Mouse (Mus musculus): Measurements from ENCODE around the gene Znrd1. TPM values are rescaled to one million over a fixed set of nuclear protein-coding genes. Genes with fewer than 3 reads are reported as not detected.
"Not testable (repeated sequence)": the region's sequence is repeated elsewhere in the genome, so short reads cannot be mapped to it uniquely, and the experiment has no call there.

Gene Znrd1
- polyA plus RNA-seq, 1 experiment from 2014 or later: 39.2 TPM

GRCm38 (mm10) chr17:36990630-36991029, 32.3 kb upstream of the Znrd1 start:
- H3K27me3 ChIP-seq (replicated peaks): peaks cover 43% of the 10 kb centered on the region
- WGBS: 90% methylated on average over 6 of the region's 6 CpGs
- not testable (repeated sequence) for H3K9me3 ChIP-seq; H3K4me3 ChIP-seq; H3K27ac ChIP-seq (replicated peaks); H3K36me3 ChIP-seq; H3K9ac ChIP-seq; H3K4me1 ChIP-seq; ATAC-seq (ENCODE audit: extremely low read depth, insufficient number of reproducible peaks, low FRiP score, low TSS enrichment); H3K4me2 ChIP-seq

GRCm38 (mm10) chr17:36989437-36989836, 31.1 kb upstream of the Znrd1 start, which contains the start of gene H2-M5:
H2-M5 (minus strand) TSS chr17:36989537.
- Histone ChIP-seq H3K4me2 (peak within 1 kb of the TSS; percentile 65), H3K36me3 (no peaks in the 10 kb centered on the region), H3K4me3 (peak within 1 kb of the TSS; percentile 41), H3K4me1 (peaks cover 6% of the 10 kb centered on the region; the same call in 1 of the 2 replicates), H3K27ac (replicated peaks) (no peak within 1 kb of the TSS), H3K9ac (peak within 1 kb of the TSS; percentile 4; the same call in 1 of the 2 replicates), H3K9me3 (no peaks in the 10 kb centered on the region), H3K27me3 (replicated peaks) (peaks cover 43% of the 10 kb centered on the region)
- WGBS: 25% methylated on average over 5 of the region's 5 CpGs
- ATAC-seq (ENCODE audit: extremely low read depth, insufficient number of reproducible peaks, low FRiP score, low TSS enrichment): no peak

- 5% methylated on average over 24 of the region's 24 CpGs for WGBS
- Histone ChIP-seq H3K4me3 (peak overlapping the region; percentile 41), H3K36me3 (no peaks in the 10 kb centered on the region), H3K27me3 (replicated peaks) (peaks cover 43% of the 10 kb centered on the region), H3K9ac (peak overlapping the region; percentile 4; the same call in 1 of the 2 replicates), H3K4me1 (peaks cover 6% of the 10 kb centered on the region; the same call in 1 of the 2 replicates), H3K9me3 (no peaks in the 10 kb centered on the region), H3K4me2 (peak overlapping the region; percentile 65), H3K27ac (replicated peaks) (no peak overlapping the region)
- ATAC-seq (ENCODE audit: extremely low read depth, insufficient number of reproducible peaks, low FRiP score, low TSS enrichment): no peak
Measured at GRCm38 (mm10) chr17:36988475-36988874, 30.1 kb upstream of the Znrd1 start.

- Histone ChIP-seq H3K4me2 (no peak overlapping the region), H3K4me1 (peaks cover 16% of the 10 kb centered on the region), H3K27ac (replicated peaks) (no peak overlapping the region), H3K9ac (no peak overlapping the region), H3K36me3 (no peaks in the 10 kb centered on the region), H3K9me3 (no peaks in the 10 kb centered on the region), H3K4me3 (no peak overlapping the region), H3K27me3 (replicated peaks) (peaks cover 26% of the 10 kb centered on the region)
- ATAC-seq (ENCODE audit: extremely low read depth, insufficient number of reproducible peaks, low FRiP score, low TSS enrichment): no peak
- WGBS: 37% methylated on average over 5 of the region's 5 CpGs
Measured at GRCm38 (mm10) chr17:36982253-36983155, 24.1 kb upstream of the Znrd1 start.

- H3K4me1 ChIP-seq: peaks cover 16% of the 10 kb centered on the region
- H3K27ac ChIP-seq (replicated peaks): no peak overlapping the region
- H3K36me3 ChIP-seq: no peaks in the 10 kb centered on the region
- WGBS: 4% methylated on average over 4 of the region's 4 CpGs
- H3K4me3 ChIP-seq: peak overlapping the region; percentile 44
- peaks cover 20% of the 10 kb centered on the region for H3K27me3 ChIP-seq (replicated peaks)
- H3K9ac ChIP-seq: peak overlapping the region; percentile 63; the same call in 1 of the 2 replicates
- no peak for ATAC-seq (ENCODE audit: extremely low read depth, insufficient number of reproducible peaks, low FRiP score, low TSS enrichment)
- no peaks in the 10 kb centered on the region for H3K9me3 ChIP-seq
- H3K4me2 ChIP-seq: peak overlapping the region; percentile 71
Measured at GRCm38 (mm10) chr17:36981845-36982244, 23.5 kb upstream of the Znrd1 start.

GRCm38 (mm10) chr17:36981221-36981813, 23.0 kb upstream of the Znrd1 start, which contains the start of gene 2410137M14Rik:
2410137M14Rik (minus strand) TSS chr17:36981237.
- no peak for ATAC-seq (ENCODE audit: extremely low read depth, insufficient number of reproducible peaks, low FRiP score, low TSS enrichment)
- Histone ChIP-seq H3K27ac (replicated peaks) (no peak within 1 kb of the TSS), H3K9ac (peak within 1 kb of the TSS; percentile 63), H3K4me3 (peak within 1 kb of the TSS; percentile 44), H3K9me3 (no peaks in the 10 kb centered on the region), H3K4me1 (peaks cover 16% of the 10 kb centered on the region), H3K36me3 (no peaks in the 10 kb centered on the region), H3K27me3 (replicated peaks) (peaks cover 15% of the 10 kb centered on the region), H3K4me2 (peak within 1 kb of the TSS; percentile 71)
- WGBS: 6% methylated on average over 18 of the region's 18 CpGs

- no peak overlapping the region for H3K4me2 ChIP-seq
- H3K4me1 ChIP-seq: no peaks in the 10 kb centered on the region
- no peaks in the 10 kb centered on the region for H3K36me3 ChIP-seq
- 65% methylated on average over 8 of the region's 8 CpGs for WGBS
- H3K9me3 ChIP-seq: no peaks in the 10 kb centered on the region
- H3K27ac ChIP-seq (replicated peaks): no peak overlapping the region
- no peaks in the 10 kb centered on the region for H3K27me3 ChIP-seq (replicated peaks)
- no peak overlapping the region for H3K9ac ChIP-seq
- no peak for ATAC-seq (ENCODE audit: extremely low read depth, insufficient number of reproducible peaks, low FRiP score, low TSS enrichment)
- no peak overlapping the region for H3K4me3 ChIP-seq
Measured at GRCm38 (mm10) chr17:36973271-36973787, 15.0 kb upstream of the Znrd1 start.

GRCm38 (mm10) chr17:36972791-36973190, 14.4 kb upstream of the Znrd1 start:
- no peaks in the 10 kb centered on the region for H3K27me3 ChIP-seq (replicated peaks)
- no peak overlapping the region for H3K4me3 ChIP-seq
- H3K4me1 ChIP-seq: no peaks in the 10 kb centered on the region
- H3K9ac ChIP-seq: no peak overlapping the region
- no peak overlapping the region for H3K4me2 ChIP-seq
- no peaks in the 10 kb centered on the region for H3K9me3 ChIP-seq
- H3K27ac ChIP-seq (replicated peaks): no peak overlapping the region
- 70% methylated on average over 3 of the region's 3 CpGs for WGBS
- ATAC-seq (ENCODE audit: extremely low read depth, insufficient number of reproducible peaks, low FRiP score, low TSS enrichment): no peak
- H3K36me3 ChIP-seq: no peaks in the 10 kb centered on the region

GRCm38 (mm10) chr17:36971172-36971850, 13.0 kb upstream of the Znrd1 start:
- Histone ChIP-seq H3K9ac (no peak overlapping the region), H3K4me3 (no peak overlapping the region), H3K4me1 (no peaks in the 10 kb centered on the region), H3K27me3 (replicated peaks) (no peaks in the 10 kb centered on the region), H3K9me3 (no peaks in the 10 kb centered on the region), H3K27ac (replicated peaks) (no peak overlapping the region), H3K4me2 (no peak overlapping the region), H3K36me3 (no peaks in the 10 kb centered on the region)
- WGBS: 82% methylated on average over 6 of the region's 6 CpGs
- ATAC-seq (ENCODE audit: extremely low read depth, insufficient number of reproducible peaks, low FRiP score, low TSS enrichment): no peak

GRCm38 (mm10) chr17:36970316-36970890, 12.0 kb upstream of the Znrd1 start:
- no peaks in the 10 kb centered on the region for H3K4me1 ChIP-seq
- WGBS: 76% methylated on average over 14 of the region's 14 CpGs
- H3K9me3 ChIP-seq: no peaks in the 10 kb centered on the region
- H3K4me3 ChIP-seq: no peak overlapping the region
- H3K4me2 ChIP-seq: no peak overlapping the region
- no peak overlapping the region for H3K9ac ChIP-seq
- H3K36me3 ChIP-seq: no peaks in the 10 kb centered on the region; the same call in 1 of the 2 replicates
- no peak overlapping the region for H3K27ac ChIP-seq (replicated peaks)
- H3K27me3 ChIP-seq (replicated peaks): no peaks in the 10 kb centered on the region
- no peak for ATAC-seq (ENCODE audit: extremely low read depth, insufficient number of reproducible peaks, low FRiP score, low TSS enrichment)

- no peak for ATAC-seq (ENCODE audit: extremely low read depth, insufficient number of reproducible peaks, low FRiP score, low TSS enrichment)
- H3K9me3 ChIP-seq: no peaks in the 10 kb centered on the region
- 59% methylated on average over 1 of the region's 1 CpGs for WGBS
- no peak overlapping the region for H3K9ac ChIP-seq
- H3K27me3 ChIP-seq (replicated peaks): no peaks in the 10 kb centered on the region
- no peak overlapping the region for H3K4me3 ChIP-seq
- peaks cover 3% of the 10 kb centered on the region for H3K36me3 ChIP-seq
- H3K4me2 ChIP-seq: no peak overlapping the region
- H3K27ac ChIP-seq (replicated peaks): no peak overlapping the region
- no peaks in the 10 kb centered on the region for H3K4me1 ChIP-seq
Measured at GRCm38 (mm10) chr17:36966875-36967274, 8.5 kb upstream of the Znrd1 start.
